Mouse (Mus musculus): ENCODE measurements around the gene Gm10376.
"Not testable (repeated sequence)": the region's sequence is repeated elsewhere in the genome, so short reads cannot be mapped to it uniquely, and the experiment has no call there.

The Gm10376 gene

DNA sequence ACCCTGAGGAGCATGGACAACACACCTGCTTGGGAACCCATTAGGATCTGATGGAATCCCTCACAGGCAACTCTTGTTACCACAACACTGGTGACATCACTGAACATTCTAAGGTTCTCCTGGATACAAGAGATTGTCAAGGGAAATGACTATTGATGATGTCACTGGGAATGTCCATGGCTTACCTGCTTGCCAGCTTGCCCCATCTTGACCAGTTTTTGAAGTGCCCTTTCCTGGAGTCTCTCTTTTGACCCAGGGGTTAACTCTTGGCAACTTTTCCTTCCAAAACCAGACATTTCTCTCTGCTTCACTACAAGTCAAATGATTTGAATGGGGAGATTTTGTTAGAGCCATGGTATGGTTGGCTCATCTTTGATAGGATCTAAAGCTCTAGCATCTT lies at the start of gene Gm10376:
Gene Gm10376, minus strand, starts transcription at position 101 of the 400 bp plus-strand sequence.
- not testable (repeated sequence) for DNase-seq (ENCODE audit: low read depth, low spot score)

DNA sequence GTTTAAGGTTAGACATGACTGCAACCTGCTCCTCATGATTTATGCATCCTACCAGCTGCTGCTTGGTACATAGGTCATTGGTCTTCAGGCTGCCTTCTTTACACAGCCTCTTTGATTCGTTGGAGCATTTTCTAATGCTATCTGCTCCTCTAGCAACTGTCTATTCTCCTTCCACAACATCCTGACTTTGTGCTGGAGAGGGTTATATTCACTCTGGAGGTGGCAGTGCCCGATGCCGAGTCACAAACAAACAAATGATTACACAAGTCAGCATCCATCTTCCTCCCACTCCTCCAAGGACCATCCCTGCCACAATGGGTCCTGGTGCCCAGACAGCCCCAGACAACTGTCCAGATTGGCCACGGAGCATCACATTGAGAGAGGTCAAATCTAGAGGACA lies 44.8 kb upstream of the Gm10376 start:
- DNase-seq (ENCODE audit: low read depth, low spot score), result not testable (repeated sequence)

- DNase-seq (ENCODE audit: low read depth, low spot score), result not testable (repeated sequence)
These were observed 42.6 kb upstream of the Gm10376 start for GRCm38 (mm10) chr14:43058063-43058462.

- DNase-seq (ENCODE audit: low read depth, low spot score), result not testable (repeated sequence)
These were observed 21.9 kb downstream of the Gm10376 start, which contains the start of gene Gm8082 for GRCm38 (mm10) chr14:42993524-42993923. Gene Gm8082 (minus strand): TSS chr14:42993624.

All from retina, postnatal 7 days (tissue).